Mouse (Mus musculus) right cerebral cortex, postnatal 25 days (tissue): ENCODE data around the gene Acly.

Source experiments
- DNase-seq: peaks from one replicate; pipeline ENCODE4 v3.0.0; 2022

Acly gene

GRCm38 (mm10) chr11:100505997-100506396 lies 21.8 kb downstream of the Acly start:
- no peak for DNase-seq

GRCm38 (mm10) chr11:100504990-100505660 lies 22.7 kb downstream of the Acly start:
- no peak for DNase-seq

- DNase-seq: no peak
Observed at GRCm38 (mm10) chr11:100501321-100501720, 26.5 kb downstream of the Acly start.

GRCm38 (mm10) chr11:100500651-100501050 lies 27.1 kb downstream of the Acly start:
- no peak for DNase-seq

GRCm38 (mm10) chr11:100500241-100500640 lies 27.6 kb downstream of the Acly start:
- DNase-seq: no peak

GRCm38 (mm10) chr11:100493771-100494170 lies 34.0 kb downstream of the Acly start:
- DNase-seq: no peak

GRCm38 (mm10) chr11:100490951-100491350 lies 36.8 kb downstream of the Acly start:
- DNase-seq: no peak

- DNase-seq: no peak
Observed at GRCm38 (mm10) chr11:100485801-100486538, 41.8 kb downstream of the Acly start.

GRCm38 (mm10) chr11:100484461-100484860 lies 43.3 kb downstream of the Acly start:
- no peak for DNase-seq

- no peak for DNase-seq
Observed at GRCm38 (mm10) chr11:100479152-100479551, 48.6 kb downstream of the Acly start.

GRCm38 (mm10) chr11:100476281-100476680 lies 51.5 kb downstream of the Acly start:
- DNase-seq: no peak

GRCm38 (mm10) chr11:100472935-100473295 lies 54.9 kb downstream of the Acly start:
- no peak for DNase-seq

GRCm38 (mm10) chr11:100472197-100472934 lies 55.4 kb downstream of the Acly start, which contains the start of gene Klhl11:
Klhl11 (minus strand) TSS chr11:100472741.
- DNase-seq: peak; percentile 90

- DNase-seq: no peak
Observed at GRCm38 (mm10) chr11:100471352-100472196, 56.2 kb downstream of the Acly start.

- no peak for DNase-seq
Observed at GRCm38 (mm10) chr11:100465833-100466232, 62.0 kb downstream of the Acly start.

- no peak for DNase-seq
Observed at GRCm38 (mm10) chr11:100465229-100465792, 62.5 kb downstream of the Acly start.

- DNase-seq: peak; percentile 22
Observed at GRCm38 (mm10) chr11:100462699-100463098, 65.1 kb downstream of the Acly start.

- DNase-seq: no peak
Observed at GRCm38 (mm10) chr11:100457711-100458110, 70.1 kb downstream of the Acly start.

- no peak for DNase-seq
Observed at GRCm38 (mm10) chr11:100457247-100457646, 70.6 kb downstream of the Acly start.

- no peak for DNase-seq
Observed at GRCm38 (mm10) chr11:100442625-100443024, 85.2 kb downstream of the Acly start.

GRCm38 (mm10) chr11:100441797-100442196 lies 86.0 kb downstream of the Acly start, which contains the start of the genes Nt5c3b and Klhl10:
Nt5c3b (minus strand) TSS chr11:100441808.
Klhl10 (plus strand) TSS chr11:100441917.
- no peak for DNase-seq
